Mouse (Mus musculus) liver, adult 2 months (tissue): Measurements from ENCODE around the gene Clic4. TPM values are rescaled to one million over a fixed set of nuclear protein-coding genes. Genes with fewer than 3 reads are reported as not detected.

Experiments
- DNase-seq: peaks from one replicate; pipeline ENCODE4 v3.0.0-alpha.2; 2011; ENCODE audit warnings: low read depth, low spot score; ENCODE audit errors: extremely low read depth
- H3K27ac ChIP-seq: fragments of 200-500 bp; replicated peaks from 2 replicates; pipeline ENCODE4 v1.5.1; 2012; ENCODE audit warnings: low read depth, mild to moderate bottlenecking, control low read depth, inconsistent platforms, low read length; ENCODE audit not compliant: insufficient read depth
- H3K27me3 ChIP-seq: fragments of 200-500 bp; 2 replicates; pipeline ENCODE4 v1.6.1; 2012; ENCODE audit warnings: mild to moderate bottlenecking, moderate library complexity, low read length, inconsistent platforms; ENCODE audit not compliant: control insufficient read depth, insufficient read depth
- H3K36me3 ChIP-seq: fragments of 200-500 bp; 2 replicates; pipeline ENCODE4 v1.6.1; 2012; ENCODE audit warnings: low read length, inconsistent platforms; ENCODE audit not compliant: control insufficient read depth, insufficient read depth
- H3K4me1 ChIP-seq: fragments of 200-500 bp; 2 replicates; pipeline ENCODE4 v1.6.1; 2011; ENCODE audit warnings: low read length; ENCODE audit not compliant: control insufficient read depth, insufficient read depth
- H3K4me3 ChIP-seq: fragments of 200-500 bp; 2 replicates; pipeline ENCODE4 v1.5.1; 2011; ENCODE audit warnings: low read depth, mild to moderate bottlenecking, control low read depth, low read length, moderate library complexity; ENCODE audit not compliant: insufficient read depth
- H3K79me2 ChIP-seq: fragments of 200-500 bp; 2 replicates; pipeline ENCODE4 v1.6.1; 2012; ENCODE audit warnings: inconsistent platforms, mild to moderate bottlenecking, low read length, moderate library complexity; ENCODE audit not compliant: control insufficient read depth, insufficient read depth
- H3K9ac ChIP-seq: fragments of 200-500 bp; 2 replicates; pipeline ENCODE4 v1.6.1; 2012; ENCODE audit warnings: low read depth, mild to moderate bottlenecking, control low read depth, inconsistent platforms, low read length
- CTCF ChIP-seq: fragments of 200-500 bp; IDR thresholded peaks from 2 replicates; pipeline ENCODE4 v1.5.1; 2011; ENCODE audit warnings: low read depth, low read length, control low read depth
- POLR2A ChIP-seq: fragments of 200-500 bp; IDR thresholded peaks from 2 replicates; pipeline ENCODE4 v1.6.1; 2011; ENCODE audit warnings: low read length, control low read depth; ENCODE audit not compliant: insufficient read depth; ENCODE audit errors: extremely low read depth
- WGBS: fragments of 180-500 bp; shearing (Covaris S2); methylation state at CpG from one replicate; pipeline ENCODE4 v1.1.7; 2018; 5-methylcytosine and 5-hydroxymethylcytosine counted together
- polyA plus RNA-seq: library from polyadenylated mRNA; depleted of rRNA; stranded (reverse); fragments of >200 nt; gene quantifications from 2 replicates; pipeline ENCODE4 v1.2.3, GENCODE M21; 2012
- total RNA-seq: library from RNA; depleted of rRNA; stranded (reverse); fragments of >200 nt; gene quantifications from 2 replicates; pipeline ENCODE4 v1.2.3, GENCODE M21; 2014

Clic4 gene
- total and polyA plus RNA-seq, 2 experiments, result 23.0 to 30.8 TPM

GRCm38 (mm10) chr4:135209846-135210245 lies 62.8 kb downstream of the Clic4 start:
- DNase-seq, result no peak
- Histone ChIP-seq H3K27ac (no peak overlapping the region), H3K9ac (no peak overlapping the region), H3K4me1 (peaks cover 4% of the 10 kb centered on the region; the same call in 1 of the 2 replicates), H3K79me2 (no peaks in the 10 kb centered on the region), H3K4me3 (no peak overlapping the region), H3K36me3 (peaks cover 11% of the 10 kb centered on the region; the same call in 1 of the 2 replicates), H3K27me3 (peaks cover 4% of the 10 kb centered on the region; the same call in 1 of the 2 replicates)
- no peak for TF ChIP-seq CTCF
- TF ChIP-seq POLR2A, result no peak
- WGBS, result 80% methylated on average over 2 of the region's 2 CpGs

GRCm38 (mm10) chr4:135205711-135206600 lies 66.7 kb downstream of the Clic4 start:
- Histone ChIP-seq H3K27ac (no peak overlapping the region), H3K9ac (peak overlapping the region; percentile 35), H3K36me3 (no peaks in the 10 kb centered on the region), H3K4me3 (peak overlapping the region; percentile 40; the same call in 1 of the 2 replicates), H3K4me1 (peaks cover 13% of the 10 kb centered on the region; the same call in 1 of the 2 replicates), H3K27me3 (peaks cover 4% of the 10 kb centered on the region; the same call in 1 of the 2 replicates), H3K79me2 (no peaks in the 10 kb centered on the region)
- WGBS, result 5% methylated on average over 46 of the region's 47 CpGs
- DNase-seq, result peak; percentile 34
- TF ChIP-seq POLR2A, result no peak
- peak; percentile 86 for TF ChIP-seq CTCF

GRCm38 (mm10) chr4:135205254-135205653 lies 67.4 kb downstream of the Clic4 start:
- H3K4me3 ChIP-seq, result no peak overlapping the region
- no peaks in the 10 kb centered on the region for H3K36me3 ChIP-seq
- DNase-seq, result no peak
- TF ChIP-seq POLR2A, result no peak
- no peak for TF ChIP-seq CTCF
- peaks cover 4% of the 10 kb centered on the region; the same call in 1 of the 2 replicates for H3K27me3 ChIP-seq
- no peak overlapping the region for H3K9ac ChIP-seq
- peaks cover 13% of the 10 kb centered on the region; the same call in 1 of the 2 replicates for H3K4me1 ChIP-seq
- H3K79me2 ChIP-seq, result no peaks in the 10 kb centered on the region
- WGBS, result 44% methylated on average over 5 of the region's 5 CpGs
- no peak overlapping the region for H3K27ac ChIP-seq

GRCm38 (mm10) chr4:135204666-135205065 lies 67.9 kb downstream of the Clic4 start:
- WGBS, result 61% methylated on average over 5 of the region's 5 CpGs
- no peak overlapping the region for H3K4me3 ChIP-seq
- DNase-seq, result no peak
- peaks cover 13% of the 10 kb centered on the region; the same call in 1 of the 2 replicates for H3K4me1 ChIP-seq
- no peak overlapping the region for H3K9ac ChIP-seq
- TF ChIP-seq CTCF, result no peak
- TF ChIP-seq POLR2A, result no peak
- no peaks in the 10 kb centered on the region for H3K79me2 ChIP-seq
- peaks cover 4% of the 10 kb centered on the region; the same call in 1 of the 2 replicates for H3K27me3 ChIP-seq
- no peak overlapping the region for H3K27ac ChIP-seq
- H3K36me3 ChIP-seq, result no peaks in the 10 kb centered on the region

GRCm38 (mm10) chr4:135203806-135204560 lies 68.6 kb downstream of the Clic4 start:
- Histone ChIP-seq H3K4me1 (peaks cover 13% of the 10 kb centered on the region; the same call in 1 of the 2 replicates), H3K36me3 (no peaks in the 10 kb centered on the region), H3K27ac (no peak overlapping the region), H3K27me3 (peaks cover 4% of the 10 kb centered on the region; the same call in 1 of the 2 replicates), H3K79me2 (no peaks in the 10 kb centered on the region), H3K9ac (no peak overlapping the region), H3K4me3 (no peak overlapping the region)
- peak; percentile 64 for DNase-seq
- WGBS, result 11% methylated on average over 17 of the region's 17 CpGs
- TF ChIP-seq POLR2A (no peak), CTCF (no peak)

GRCm38 (mm10) chr4:135203279-135203678 lies 69.3 kb downstream of the Clic4 start:
- TF ChIP-seq CTCF (no peak), POLR2A (no peak)
- Histone ChIP-seq H3K27me3 (peaks cover 4% of the 10 kb centered on the region; the same call in 1 of the 2 replicates), H3K9ac (no peak overlapping the region), H3K4me3 (peak overlapping the region; percentile 2; the same call in 1 of the 2 replicates), H3K79me2 (no peaks in the 10 kb centered on the region), H3K36me3 (no peaks in the 10 kb centered on the region), H3K27ac (no peak overlapping the region), H3K4me1 (peaks cover 13% of the 10 kb centered on the region; the same call in 1 of the 2 replicates)
- DNase-seq, result no peak
- 1% methylated on average over 14 of the region's 14 CpGs for WGBS
